Mouse (Mus musculus): ENCODE data around the gene Zfp658. TPM values are rescaled to one million over a fixed set of nuclear protein-coding genes. Genes with fewer than 3 reads are reported as not detected.

Gene Zfp658
- polyA plus RNA-seq (2015; fragmentation: Nextera tagmentation; extraction: Ambion mirVana), result 1.2 and 1.3 TPM in 2 replicates

GRCm38 (mm10) chr7:43562006-43562633 lies at the start of gene Zfp658:
Gene Zfp658 (plus strand): TSS chr7:43562256.
- peaks cover 15% of the 10 kb centered on the region for H3K36me3 ChIP-seq
- no peaks in the 10 kb centered on the region for H3K27me3 ChIP-seq (replicated peaks)
- no peaks in the 10 kb centered on the region for H3K9me3 ChIP-seq
- H3K9ac ChIP-seq, result peak within 1 kb of the TSS; percentile 85
- peaks cover 11% of the 10 kb centered on the region for H3K4me1 ChIP-seq
- peak within 1 kb of the TSS; percentile 74 for H3K27ac ChIP-seq (replicated peaks)
- peak within 1 kb of the TSS; percentile 78 for H3K4me3 ChIP-seq
- H3K4me2 ChIP-seq, result peak within 1 kb of the TSS; percentile 80
- ATAC-seq (ENCODE audit: extremely low read depth, insufficient number of reproducible peaks, low FRiP score, low TSS enrichment), result peak; percentile 53; the same call in 1 of the 2 replicates
- under 1% methylated on average over 27 of the region's 27 CpGs for WGBS

GRCm38 (mm10) chr7:43512519-43512918 lies 49.5 kb upstream of the Zfp658 start:
- no peak for ATAC-seq (ENCODE audit: extremely low read depth, insufficient number of reproducible peaks, low FRiP score, low TSS enrichment)
- no peaks in the 10 kb centered on the region for H3K27me3 ChIP-seq (replicated peaks)
- H3K36me3 ChIP-seq, result no peaks in the 10 kb centered on the region
- 64% methylated on average over 4 of the region's 4 CpGs for WGBS
- H3K9me3 ChIP-seq, result no peaks in the 10 kb centered on the region
- no peaks in the 10 kb centered on the region for H3K4me1 ChIP-seq
- H3K4me3 ChIP-seq, result no peak overlapping the region
- no peak overlapping the region for H3K27ac ChIP-seq (replicated peaks)
- H3K9ac ChIP-seq, result no peak overlapping the region
- no peak overlapping the region for H3K4me2 ChIP-seq

- no peaks in the 10 kb centered on the region for H3K9me3 ChIP-seq
- WGBS, result 69% methylated on average over 5 of the region's 5 CpGs
- no peaks in the 10 kb centered on the region for H3K4me1 ChIP-seq
- H3K36me3 ChIP-seq, result no peaks in the 10 kb centered on the region
- no peak overlapping the region for H3K4me2 ChIP-seq
- H3K27me3 ChIP-seq (replicated peaks), result no peaks in the 10 kb centered on the region
- H3K4me3 ChIP-seq, result no peak overlapping the region
- H3K9ac ChIP-seq, result no peak overlapping the region
- H3K27ac ChIP-seq (replicated peaks), result no peak overlapping the region
- ATAC-seq (ENCODE audit: extremely low read depth, insufficient number of reproducible peaks, low FRiP score, low TSS enrichment), result no peak
Measured at GRCm38 (mm10) chr7:43515076-43515475, 47.0 kb upstream of the Zfp658 start.

DNA sequence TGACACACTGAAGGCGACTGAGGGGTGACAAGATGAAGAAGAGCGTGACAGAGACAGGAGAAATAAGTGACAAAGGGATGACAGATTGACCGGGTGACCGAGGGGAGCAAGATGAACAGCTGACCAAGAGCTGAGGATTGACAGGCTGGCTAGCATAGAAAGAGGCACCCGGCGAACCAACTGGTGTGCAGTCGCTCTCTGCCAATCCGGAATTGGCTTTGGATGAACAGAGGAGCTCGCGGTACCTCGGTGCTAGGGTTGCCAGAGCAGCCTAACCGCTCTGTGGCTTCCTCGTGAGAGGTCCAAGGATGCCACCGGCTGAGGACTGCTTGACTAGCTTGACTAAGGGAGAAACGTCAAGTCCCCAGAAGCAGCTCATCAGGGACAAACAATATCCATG lies 43.7 kb upstream of the Zfp658 start:
- ATAC-seq (ENCODE audit: extremely low read depth, insufficient number of reproducible peaks, low FRiP score, low TSS enrichment), result no peak
- H3K36me3 ChIP-seq, result no peaks in the 10 kb centered on the region
- no peaks in the 10 kb centered on the region for H3K9me3 ChIP-seq
- 83% methylated on average over 15 of the region's 15 CpGs for WGBS
- no peak overlapping the region for H3K27ac ChIP-seq (replicated peaks)
- H3K4me3 ChIP-seq, result no peak overlapping the region
- no peak overlapping the region for H3K9ac ChIP-seq
- H3K4me2 ChIP-seq, result no peak overlapping the region
- H3K4me1 ChIP-seq, result no peaks in the 10 kb centered on the region
- no peaks in the 10 kb centered on the region for H3K27me3 ChIP-seq (replicated peaks)

GRCm38 (mm10) chr7:43522776-43523175 lies 39.3 kb upstream of the Zfp658 start:
- H3K4me2 ChIP-seq, result no peak overlapping the region
- no peak overlapping the region for H3K27ac ChIP-seq (replicated peaks)
- ATAC-seq (ENCODE audit: extremely low read depth, insufficient number of reproducible peaks, low FRiP score, low TSS enrichment), result no peak
- H3K4me3 ChIP-seq, result no peak overlapping the region
- H3K9ac ChIP-seq, result no peak overlapping the region
- no peaks in the 10 kb centered on the region for H3K36me3 ChIP-seq
- H3K9me3 ChIP-seq, result no peaks in the 10 kb centered on the region
- H3K4me1 ChIP-seq, result no peaks in the 10 kb centered on the region
- no peaks in the 10 kb centered on the region for H3K27me3 ChIP-seq (replicated peaks)
- 70% methylated on average over 2 of the region's 2 CpGs for WGBS

DNA sequence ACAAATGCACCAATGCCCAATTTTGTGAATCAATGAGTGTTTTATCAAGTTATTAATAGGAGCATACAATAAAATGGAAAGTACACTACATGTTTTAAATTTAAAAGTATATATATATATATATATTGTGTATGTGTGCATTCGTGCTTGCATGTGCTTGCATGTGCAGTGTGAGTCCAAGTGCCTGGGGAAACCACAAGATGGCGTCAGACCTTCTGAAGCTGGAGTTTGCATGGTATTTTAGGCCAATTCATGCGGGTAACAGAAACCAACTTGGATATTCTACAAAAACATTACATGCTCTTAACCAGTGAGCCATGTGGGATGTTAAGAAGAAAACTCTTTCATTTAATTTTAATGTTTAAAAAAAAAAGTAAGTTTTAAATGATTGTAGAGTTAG lies 36.7 kb upstream of the Zfp658 start:
- WGBS, result 36% methylated on average over 3 of the region's 3 CpGs

DNA sequence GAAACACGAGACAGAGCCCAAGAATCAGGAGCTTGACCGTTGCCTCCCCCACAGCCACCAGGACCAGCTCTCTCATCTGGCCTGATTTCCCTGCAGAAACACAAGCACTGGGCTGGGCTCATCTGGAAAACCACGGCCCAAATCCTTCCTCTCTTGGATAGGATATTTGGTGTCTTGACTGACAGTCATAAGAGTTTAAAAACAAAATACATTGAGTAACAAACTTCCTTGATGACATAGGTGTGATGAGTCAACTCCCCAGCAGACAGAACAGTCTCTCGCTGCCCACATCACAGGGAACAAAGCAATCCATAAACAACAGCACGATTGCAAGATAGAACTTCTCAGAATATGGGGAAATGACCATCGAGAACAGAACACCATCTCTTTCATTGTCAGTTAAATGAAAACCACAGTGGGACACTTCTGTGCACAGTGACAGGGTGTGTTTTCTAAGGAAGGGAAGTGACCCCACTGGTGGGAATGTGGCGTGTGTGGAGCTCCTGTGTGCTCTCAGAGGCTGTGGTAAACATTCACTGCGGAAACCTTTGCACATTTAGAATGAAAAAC lies 31.8 kb upstream of the Zfp658 start:
- Histone ChIP-seq H3K27me3 (replicated peaks) (no peaks in the 10 kb centered on the region), H3K4me2 (no peak overlapping the region), H3K9me3 (0 out of 2 replicates have a peak, but pooled peaks cover 5% of the 10 kb centered on the region), H3K4me3 (no peak overlapping the region), H3K27ac (replicated peaks) (no peak overlapping the region), H3K9ac (no peak overlapping the region), H3K36me3 (no peaks in the 10 kb centered on the region), H3K4me1 (no peaks in the 10 kb centered on the region)
- WGBS, result 63% methylated on average over 8 of the region's 8 CpGs
- no peak for ATAC-seq (ENCODE audit: extremely low read depth, insufficient number of reproducible peaks, low FRiP score, low TSS enrichment)

More for the DNA sequence above, 36.7 kb upstream of the Zfp658 start:
- Histone ChIP-seq H3K4me1 (no peaks in the 10 kb centered on the region), H3K27me3 (replicated peaks) (no peaks in the 10 kb centered on the region), H3K9ac (no peak overlapping the region), H3K36me3 (no peaks in the 10 kb centered on the region), H3K27ac (replicated peaks) (no peak overlapping the region), H3K9me3 (no peaks in the 10 kb centered on the region), H3K4me2 (no peak overlapping the region), H3K4me3 (no peak overlapping the region)
- ATAC-seq (ENCODE audit: extremely low read depth, insufficient number of reproducible peaks, low FRiP score, low TSS enrichment), result no peak

GRCm38 (mm10) chr7:43532936-43533505 lies 29.0 kb upstream of the Zfp658 start:
- no peaks in the 10 kb centered on the region for H3K27me3 ChIP-seq (replicated peaks)
- no peak overlapping the region for H3K9ac ChIP-seq
- 75% methylated on average over 9 of the region's 9 CpGs for WGBS
- no peak for ATAC-seq (ENCODE audit: extremely low read depth, insufficient number of reproducible peaks, low FRiP score, low TSS enrichment)
- 0 out of 2 replicates have a peak, but pooled peaks cover 5% of the 10 kb centered on the region for H3K9me3 ChIP-seq
- H3K4me1 ChIP-seq, result no peaks in the 10 kb centered on the region
- no peak overlapping the region for H3K4me2 ChIP-seq
- no peak overlapping the region for H3K4me3 ChIP-seq
- no peaks in the 10 kb centered on the region for H3K36me3 ChIP-seq
- H3K27ac ChIP-seq (replicated peaks), result no peak overlapping the region

GRCm38 (mm10) chr7:43538524-43538923 lies 23.5 kb upstream of the Zfp658 start:
- Histone ChIP-seq H3K9me3 (0 out of 2 replicates have a peak, but pooled peaks cover 5% of the 10 kb centered on the region), H3K9ac (no peak overlapping the region), H3K4me3 (no peak overlapping the region), H3K27ac (replicated peaks) (no peak overlapping the region), H3K36me3 (no peaks in the 10 kb centered on the region), H3K27me3 (replicated peaks) (no peaks in the 10 kb centered on the region), H3K4me2 (no peak overlapping the region), H3K4me1 (no peaks in the 10 kb centered on the region)
- ATAC-seq (ENCODE audit: extremely low read depth, insufficient number of reproducible peaks, low FRiP score, low TSS enrichment), result no peak
- 52% methylated on average over 4 of the region's 4 CpGs for whole genome bisulfite sequencing

- Histone ChIP-seq H3K9me3 (no peaks in the 10 kb centered on the region), H3K27ac (replicated peaks) (no peak within 1 kb of the TSS), H3K9ac (no peak within 1 kb of the TSS), H3K4me3 (no peak within 1 kb of the TSS), H3K4me2 (no peak within 1 kb of the TSS), H3K4me1 (no peaks in the 10 kb centered on the region), H3K36me3 (no peaks in the 10 kb centered on the region), H3K27me3 (replicated peaks) (no peaks in the 10 kb centered on the region)
- WGBS, result 66% methylated on average over 7 of the region's 7 CpGs
- ATAC-seq (ENCODE audit: extremely low read depth, insufficient number of reproducible peaks, low FRiP score, low TSS enrichment), result no peak
Measured at GRCm38 (mm10) chr7:43544225-43544977, 17.7 kb upstream of the Zfp658 start, which contains the start of gene Cd33. Gene Cd33 (minus strand): TSS chr7:43544428.
